Mouse (Mus musculus) thymus, adult 2 months (tissue): ENCODE results near the gene Sipa1l2. TPM values are rescaled to one million over a fixed set of nuclear protein-coding genes. Genes with fewer than 3 reads are reported as not detected.

Source experiments
- DNase-seq: peaks from one replicate; pipeline ENCODE4 v3.0.0; 2021
- H3K27ac ChIP-seq: fragments of 200-500 bp; 2 replicates; pipeline ENCODE4 v1.5.1; 2012; ENCODE audit warnings: low read length, control low read depth; ENCODE audit not compliant: control insufficient read depth, insufficient read depth
- H3K27me3 ChIP-seq: fragments of 200-500 bp; 2 replicates; pipeline ENCODE4 v1.6.1; 2012; ENCODE audit warnings: mild to moderate bottlenecking, low read length, moderate library complexity, mixed read lengths; ENCODE audit not compliant: control insufficient read depth, insufficient read depth
- H3K36me3 ChIP-seq: fragments of 200-500 bp; 2 replicates; pipeline ENCODE4 v1.6.1; 2012; ENCODE audit warnings: mild to moderate bottlenecking, low read length, moderate library complexity; ENCODE audit not compliant: control insufficient read depth, insufficient read depth
- H3K4me1 ChIP-seq: fragments of 200-500 bp; replicated peaks from 2 replicates; pipeline ENCODE4 v1.6.1; 2012; ENCODE audit warnings: low read length; ENCODE audit not compliant: control insufficient read depth, insufficient read depth
- H3K4me3 ChIP-seq: fragments of 200-500 bp; 2 replicates; pipeline ENCODE4 v1.5.1; 2012; ENCODE audit warnings: mild to moderate bottlenecking, low read length, control low read depth, moderate library complexity; ENCODE audit not compliant: control insufficient read depth, insufficient read depth
- CTCF ChIP-seq: fragments of 200-500 bp; IDR thresholded peaks from 2 replicates; pipeline ENCODE4 v1.5.1; 2012; ENCODE audit warnings: mild to moderate bottlenecking, control low read depth, low read length, moderate library complexity, borderline replicate concordance; ENCODE audit not compliant: control insufficient read depth, poor library complexity, insufficient read depth; ENCODE audit errors: extremely low read depth
- POLR2A ChIP-seq: fragments of 200-500 bp; IDR thresholded peaks from 2 replicates; pipeline ENCODE4 v1.6.1; 2012; ENCODE audit warnings: mild to moderate bottlenecking, low read length, control low read depth, moderate library complexity; ENCODE audit not compliant: control insufficient read depth, poor library complexity, insufficient read depth; ENCODE audit errors: extremely low read depth
- WGBS: fragments of 180-500 bp; shearing (Covaris S2); methylation state at CpG from one replicate; pipeline ENCODE4 v1.1.7; 2018; 5-methylcytosine and 5-hydroxymethylcytosine counted together
- polyA plus RNA-seq: library from polyadenylated mRNA; depleted of rRNA; stranded (reverse); fragments of >200 nt; gene quantifications from 2 replicates; pipeline ENCODE4 v1.2.3, GENCODE M21; 2012

Gene Sipa1l2
- polyA plus RNA-seq, 1 experiment, result 11.7 TPM

DNA sequence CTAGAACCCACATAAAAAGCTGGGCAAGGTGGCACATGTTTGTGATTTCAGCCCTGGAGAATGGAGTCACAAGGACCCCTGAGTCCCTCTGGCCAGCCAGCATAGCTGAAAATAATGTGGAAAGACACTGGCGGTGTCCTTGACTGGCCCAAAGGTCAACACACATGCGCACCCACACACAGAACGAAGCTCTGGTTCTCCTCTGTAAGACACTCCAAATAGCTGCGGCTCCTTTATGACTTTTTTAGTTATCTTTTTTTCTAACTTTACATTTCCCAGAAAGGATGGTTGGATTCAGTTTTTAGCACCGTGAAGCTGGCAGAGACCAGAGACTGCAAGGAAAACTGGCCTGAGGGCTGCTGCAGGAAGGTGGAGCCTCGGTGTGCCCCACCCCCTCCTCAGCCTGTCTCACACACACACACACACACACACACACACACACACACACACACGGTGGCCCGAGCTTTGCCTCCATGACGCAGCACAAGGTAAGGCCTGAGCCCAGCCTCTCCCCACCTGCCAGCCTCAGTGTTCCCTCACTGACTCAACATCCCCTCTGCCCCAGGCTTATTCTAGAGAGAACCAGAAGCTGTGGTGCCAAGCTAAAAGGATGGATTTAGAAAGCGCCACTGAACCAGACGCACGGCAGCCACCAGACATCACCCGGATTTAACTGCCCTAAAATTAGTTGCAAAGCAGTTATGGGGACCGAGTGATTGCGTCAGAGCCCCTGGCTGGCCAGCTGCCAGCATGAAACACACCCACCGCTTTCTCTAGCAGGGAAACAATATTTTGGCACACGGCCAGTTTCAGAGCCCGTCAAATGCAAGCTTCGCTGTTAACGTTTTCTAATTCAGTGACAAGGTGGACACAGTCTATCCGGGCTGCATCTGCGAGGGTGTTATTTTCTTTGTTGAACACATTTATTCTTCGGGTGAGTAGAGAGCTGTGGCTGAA, 11.2 kb downstream of the Sipa1l2 start:
- H3K4me1 ChIP-seq, result peaks cover 41% of the 10 kb centered on the region
- H3K27me3 ChIP-seq, result no peaks in the 10 kb centered on the region
- TF ChIP-seq POLR2A (no peak), CTCF (no peak)
- H3K36me3 ChIP-seq, result no peaks in the 10 kb centered on the region
- peak; percentile 55 for DNase-seq
- 21% methylated on average over 23 of the region's 23 CpGs for WGBS
- H3K4me3 ChIP-seq, result no peak overlapping the region
- H3K27ac ChIP-seq, result no peak overlapping the region

DNA sequence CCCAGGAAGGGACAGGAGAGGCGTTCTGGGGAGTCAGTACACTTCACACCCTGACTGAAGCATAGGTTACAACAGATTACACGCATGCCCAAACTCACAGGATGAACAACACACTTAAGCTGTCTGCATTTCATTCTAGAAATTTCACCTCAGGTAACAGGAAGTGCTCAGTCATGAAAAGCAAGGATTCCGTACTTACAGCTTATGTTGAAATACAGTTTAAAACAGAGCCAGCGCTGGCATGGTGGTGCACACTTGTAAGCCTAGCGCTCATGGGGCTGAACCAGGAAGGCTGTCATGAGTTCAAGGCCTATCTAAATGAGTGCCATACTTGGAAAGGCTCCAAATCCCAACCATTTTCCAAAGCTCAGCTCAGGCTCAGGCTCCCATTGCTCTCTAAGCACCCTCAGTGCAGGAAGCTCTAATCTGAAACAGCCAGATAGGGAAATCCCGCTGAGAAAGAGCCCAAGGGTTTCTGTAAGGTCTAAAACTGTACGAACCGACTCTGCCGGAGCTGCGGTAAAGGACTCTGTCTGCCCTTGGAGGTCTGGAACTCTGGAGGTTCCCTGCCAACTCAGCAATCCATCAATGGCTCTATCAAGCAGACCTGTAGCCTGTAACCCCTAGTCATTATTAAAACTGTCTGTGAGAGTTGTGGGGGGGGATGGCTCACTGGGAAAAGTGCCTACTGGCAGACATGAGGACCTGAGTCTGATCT, 12.1 kb downstream of the Sipa1l2 start:
- DNase-seq, result no peak
- no peak for TF ChIP-seq POLR2A
- TF ChIP-seq CTCF, result no peak
- 75% methylated on average over 10 of the region's 10 CpGs for whole genome bisulfite sequencing
- Histone ChIP-seq H3K4me1 (peaks cover 41% of the 10 kb centered on the region), H3K27ac (no peak overlapping the region), H3K36me3 (no peaks in the 10 kb centered on the region), H3K4me3 (no peak overlapping the region), H3K27me3 (no peaks in the 10 kb centered on the region)

DNA sequence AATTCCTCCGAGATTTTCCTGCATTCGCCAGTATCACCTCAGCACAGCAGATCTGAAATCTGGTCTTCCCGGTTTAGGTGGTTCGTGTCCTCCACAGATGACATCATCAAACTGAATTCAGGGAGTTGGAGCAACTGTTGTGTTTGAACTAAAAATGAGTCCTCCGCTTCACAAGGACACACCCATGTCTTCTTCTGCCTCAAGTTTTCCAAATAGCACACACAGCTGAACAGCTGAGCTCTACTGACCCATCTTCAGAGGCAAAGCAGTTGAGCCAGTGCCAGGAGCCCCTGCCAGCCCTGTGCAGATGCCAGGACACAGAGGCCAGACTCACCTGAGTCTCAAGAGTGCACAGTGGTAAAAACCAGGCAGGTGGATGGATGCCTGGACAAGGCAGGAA, 12.9 kb downstream of the Sipa1l2 start:
- peaks cover 40% of the 10 kb centered on the region for H3K4me1 ChIP-seq
- no peaks in the 10 kb centered on the region for H3K27me3 ChIP-seq
- no peak overlapping the region for H3K27ac ChIP-seq
- H3K36me3 ChIP-seq, result no peaks in the 10 kb centered on the region
- WGBS, result 88% methylated on average over 5 of the region's 5 CpGs
- no peak for TF ChIP-seq POLR2A
- no peak for TF ChIP-seq CTCF
- H3K4me3 ChIP-seq, result no peak overlapping the region
- no peak for DNase-seq

DNA sequence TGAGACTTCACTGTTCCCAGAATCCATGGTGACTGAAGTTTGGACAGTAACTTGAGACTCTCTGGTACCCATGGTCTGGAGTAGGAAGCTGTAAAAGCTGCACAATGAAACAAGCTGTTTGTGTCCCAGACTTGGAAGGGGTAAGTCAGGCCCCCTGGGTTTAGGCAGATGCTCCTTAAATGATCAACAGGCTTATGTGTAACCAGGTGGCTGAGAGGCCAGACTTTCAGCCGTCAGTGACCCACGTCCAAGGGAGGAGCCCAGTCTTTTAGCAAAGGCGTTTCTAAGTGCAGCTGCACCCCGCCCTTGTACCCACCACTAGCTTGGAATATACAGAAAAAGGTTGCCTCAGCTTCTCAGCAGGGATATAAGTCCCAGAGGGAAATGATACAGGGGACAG, 19.0 kb downstream of the Sipa1l2 start:
- Histone ChIP-seq H3K4me1 (no peaks in the 10 kb centered on the region), H3K36me3 (no peaks in the 10 kb centered on the region), H3K4me3 (no peak overlapping the region), H3K27ac (no peak overlapping the region), H3K27me3 (no peaks in the 10 kb centered on the region)
- 89% methylated on average over 4 of the region's 4 CpGs for WGBS
- no peak for TF ChIP-seq POLR2A
- no peak for TF ChIP-seq CTCF
- no peak for DNase-seq

DNA sequence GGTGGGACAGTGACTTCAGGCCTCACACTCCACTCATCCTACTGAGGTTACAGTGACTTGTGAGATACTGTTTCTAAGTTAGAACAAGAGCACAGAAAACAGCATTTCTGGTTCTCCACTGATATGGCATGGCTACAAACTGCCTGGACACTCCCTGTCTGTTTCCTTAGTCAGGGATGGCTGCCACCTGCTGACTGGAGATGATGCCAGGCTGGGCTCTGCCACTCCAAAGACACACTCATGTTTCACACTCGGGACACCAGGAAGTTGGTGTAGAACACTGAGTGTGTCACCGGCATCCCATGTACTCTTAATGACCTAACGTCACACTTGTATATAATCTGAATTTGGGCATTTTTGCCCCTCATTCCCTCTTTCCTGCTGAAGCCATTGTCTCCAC, 22.3 kb downstream of the Sipa1l2 start:
- Histone ChIP-seq H3K4me3 (no peak overlapping the region), H3K4me1 (no peaks in the 10 kb centered on the region), H3K36me3 (no peaks in the 10 kb centered on the region), H3K27me3 (no peaks in the 10 kb centered on the region), H3K27ac (no peak overlapping the region)
- DNase-seq, result no peak
- TF ChIP-seq POLR2A (no peak), CTCF (no peak)
- WGBS, result 86% methylated on average over 3 of the region's 3 CpGs

DNA sequence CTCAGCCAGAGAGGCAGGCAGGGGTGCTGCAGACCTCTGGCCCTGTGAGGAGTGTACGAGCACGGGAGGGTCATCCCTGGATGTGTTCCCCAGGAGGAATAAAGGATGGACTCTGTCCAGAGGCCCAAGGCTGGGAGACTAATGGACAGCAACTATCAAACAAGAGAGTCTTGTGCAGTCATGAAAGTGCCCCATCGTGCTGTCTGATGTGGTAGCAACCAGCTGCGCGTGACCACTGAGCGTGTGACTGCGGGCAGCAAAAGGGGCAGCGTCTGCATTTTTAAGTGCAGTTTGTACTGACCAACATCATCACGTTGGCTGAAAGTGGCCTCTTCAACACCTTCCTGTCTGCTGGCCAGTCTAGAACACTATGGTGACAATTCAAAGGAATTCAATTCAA, 23.7 kb downstream of the Sipa1l2 start:
- DNase-seq, result no peak
- TF ChIP-seq CTCF, result no peak
- TF ChIP-seq POLR2A, result no peak
- WGBS, result 93% methylated on average over 9 of the region's 9 CpGs
- no peak overlapping the region for H3K27ac ChIP-seq
- no peaks in the 10 kb centered on the region for H3K36me3 ChIP-seq
- H3K4me3 ChIP-seq, result no peak overlapping the region
- no peaks in the 10 kb centered on the region for H3K4me1 ChIP-seq
- H3K27me3 ChIP-seq, result no peaks in the 10 kb centered on the region
